Mouse (Mus musculus) E14TG2a.4 (cell line): ENCODE measurements around the gene Cygb.
A peak's percentile ranks its signal among the peaks of the same experiment; 100 is the strongest.

ENCODE experiments used
- H3K27me3 ChIP-seq: 2 replicates; pipeline ENCODE4 v1.6.1; 2014; ENCODE audit warnings: low read length, control low read depth; ENCODE audit not compliant: insufficient read depth
- H3K36me3 ChIP-seq: 2 replicates; pipeline ENCODE4 v1.6.1; 2014; ENCODE audit warnings: low read length, control low read depth; ENCODE audit not compliant: insufficient read depth
- H3K4me1 ChIP-seq: replicated peaks from 2 replicates; pipeline ENCODE4 v1.6.1; 2014; ENCODE audit warnings: low read depth, low read length, control low read depth
- H3K4me3 ChIP-seq: replicated peaks from 2 replicates; pipeline ENCODE4 v1.5.1; 2014; ENCODE audit warnings: mild to moderate bottlenecking, low read length
- H3K9me3 ChIP-seq: 2 replicates; pipeline ENCODE4 v1.6.1; 2014; ENCODE audit warnings: low read length, control low read depth
- CTCF ChIP-seq: conservative IDR thresholded peaks from 2 replicates; pipeline ENCODE4 v1.5.1; 2014; ENCODE audit warnings: low read length
- NANOG ChIP-seq: IDR thresholded peaks from 2 replicates; pipeline ENCODE4 v1.6.1; 2014; ENCODE audit warnings: borderline replicate concordance, low read length, mixed read lengths
- POU5F1 ChIP-seq: IDR thresholded peaks from 2 replicates; pipeline ENCODE4 v1.6.1; 2014; ENCODE audit warnings: low read length, borderline replicate concordance

The Cygb gene

DNA sequence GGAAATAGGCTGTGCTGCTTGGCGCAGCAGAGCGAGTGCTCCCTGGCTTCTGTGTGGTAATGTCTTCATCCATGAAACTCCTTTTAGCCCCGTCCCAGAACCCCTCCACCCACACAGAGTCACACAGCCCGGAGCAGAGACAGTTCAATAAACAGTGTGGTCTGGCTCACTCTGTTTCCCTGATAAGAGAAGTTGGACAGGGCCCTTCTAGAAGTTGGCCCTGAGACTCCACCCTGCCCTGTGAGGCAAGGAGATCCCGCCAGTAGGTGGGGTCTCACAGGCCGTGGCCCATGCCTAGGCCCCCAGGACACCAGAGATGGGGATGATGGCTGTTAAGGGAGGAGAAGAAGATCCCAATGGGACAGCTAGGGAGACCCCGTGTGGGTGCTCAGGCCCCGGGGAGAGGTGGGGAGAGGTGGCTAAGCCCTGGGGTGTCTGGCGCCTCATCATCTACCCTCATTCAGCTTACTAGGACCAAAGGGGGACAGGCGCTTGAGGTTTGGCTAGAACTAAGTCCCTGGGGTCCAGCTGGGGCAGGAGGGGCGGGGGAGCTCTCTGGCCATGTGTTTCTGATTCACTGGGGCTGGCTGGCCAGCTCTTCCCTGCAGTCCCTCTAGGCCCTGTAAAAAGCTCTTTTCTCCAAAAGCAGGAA lies 6.6 kb downstream of the Cygb start:
- TF ChIP-seq NANOG (no peak), CTCF (no peak), POU5F1 (no peak)
- Histone ChIP-seq H3K36me3 (no peaks in the 10 kb centered on the region), H3K9me3 (no peaks in the 10 kb centered on the region), H3K27me3 (peaks cover 74% of the 10 kb centered on the region), H3K4me3 (no peak overlapping the region), H3K4me1 (peaks cover 82% of the 10 kb centered on the region)

DNA sequence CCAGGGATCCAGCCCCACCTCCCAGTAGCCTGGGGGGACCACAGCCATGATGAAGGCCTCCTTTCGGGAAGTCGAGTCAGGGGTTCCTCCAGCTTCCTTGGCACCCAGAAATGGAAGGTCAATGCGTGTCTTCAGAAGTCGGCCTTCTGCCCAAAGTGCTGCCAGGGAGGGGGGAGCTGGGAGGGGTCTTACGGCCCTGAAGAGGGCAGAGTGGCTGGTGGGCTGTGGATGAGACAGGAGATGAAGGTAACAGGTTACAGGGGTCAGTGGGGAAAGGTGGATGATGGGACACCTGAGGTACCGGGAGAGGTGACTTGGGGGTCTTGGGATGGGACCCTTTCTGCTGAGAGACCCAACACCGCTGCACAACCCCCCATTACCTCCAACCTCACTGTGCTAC lies 7.3 kb downstream of the Cygb start:
- Histone ChIP-seq H3K27me3 (peaks cover 69% of the 10 kb centered on the region), H3K36me3 (no peaks in the 10 kb centered on the region), H3K4me1 (peaks cover 75% of the 10 kb centered on the region), H3K9me3 (no peaks in the 10 kb centered on the region), H3K4me3 (no peak overlapping the region; the same call in 1 of the 2 replicates)
- TF ChIP-seq NANOG (no peak), CTCF (no peak), POU5F1 (no peak)

DNA sequence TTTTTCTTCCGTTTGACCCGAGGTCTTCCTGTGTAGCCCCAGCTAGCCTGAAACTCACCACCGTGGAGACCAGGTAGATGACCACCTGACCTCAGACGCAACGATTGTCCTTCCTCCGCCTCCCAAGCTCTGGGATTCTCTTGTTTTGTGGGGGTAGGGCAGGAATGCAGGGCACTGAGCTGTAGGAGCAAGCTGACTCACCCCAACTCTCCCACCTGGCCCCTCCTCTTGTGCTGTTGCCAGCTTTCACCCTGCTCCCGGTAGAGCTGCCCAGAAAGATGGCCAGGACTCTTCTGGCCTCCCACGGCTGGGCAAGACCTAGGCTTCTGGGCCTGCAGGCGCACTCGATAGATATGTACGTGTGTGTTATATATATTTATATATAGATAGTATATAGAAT lies 8.0 kb downstream of the Cygb start:
- Histone ChIP-seq H3K36me3 (no peaks in the 10 kb centered on the region), H3K4me1 (peaks cover 69% of the 10 kb centered on the region), H3K9me3 (no peaks in the 10 kb centered on the region), H3K4me3 (no peak overlapping the region), H3K27me3 (peaks cover 65% of the 10 kb centered on the region)
- TF ChIP-seq NANOG, result no peak
- TF ChIP-seq POU5F1, result no peak
- TF ChIP-seq CTCF, result no peak

DNA sequence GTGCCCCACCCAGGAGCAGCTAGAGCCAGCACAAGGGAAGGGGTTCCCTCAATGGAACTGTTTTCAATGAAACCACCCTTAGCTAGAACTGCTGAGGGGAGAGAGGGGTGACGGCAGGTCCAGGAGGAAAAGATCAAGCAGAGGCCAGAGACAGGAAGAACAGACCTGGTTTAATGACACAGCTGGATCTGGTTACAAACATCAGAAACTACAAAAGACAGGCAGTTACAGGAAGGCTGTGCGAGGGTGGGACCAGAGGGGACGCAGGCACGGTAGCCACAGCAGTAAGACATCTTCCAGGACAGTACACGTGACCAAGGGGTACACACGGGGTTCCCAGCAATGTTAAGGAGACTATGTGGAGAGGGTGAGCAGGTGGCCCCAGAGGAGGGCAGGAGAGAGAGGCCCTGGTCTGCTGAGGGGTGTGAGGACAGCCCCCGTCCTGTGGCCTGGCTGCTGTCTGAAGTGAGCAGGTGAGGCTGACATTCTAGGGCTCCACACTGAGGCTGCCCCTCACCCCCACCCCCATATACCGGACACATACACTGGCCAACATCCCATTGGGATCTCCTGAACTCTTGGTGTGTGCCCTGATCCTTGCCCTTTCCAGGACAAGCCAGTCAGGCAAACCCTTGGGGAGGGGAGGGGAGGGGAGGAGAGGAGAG lies 8.5 kb downstream of the Cygb start:
- no peaks in the 10 kb centered on the region for H3K36me3 ChIP-seq
- H3K4me1 ChIP-seq, result peaks cover 68% of the 10 kb centered on the region
- H3K4me3 ChIP-seq, result no peak overlapping the region
- TF ChIP-seq CTCF (no peak), NANOG (no peak), POU5F1 (no peak)
- H3K27me3 ChIP-seq, result peaks cover 60% of the 10 kb centered on the region
- no peaks in the 10 kb centered on the region for H3K9me3 ChIP-seq

DNA sequence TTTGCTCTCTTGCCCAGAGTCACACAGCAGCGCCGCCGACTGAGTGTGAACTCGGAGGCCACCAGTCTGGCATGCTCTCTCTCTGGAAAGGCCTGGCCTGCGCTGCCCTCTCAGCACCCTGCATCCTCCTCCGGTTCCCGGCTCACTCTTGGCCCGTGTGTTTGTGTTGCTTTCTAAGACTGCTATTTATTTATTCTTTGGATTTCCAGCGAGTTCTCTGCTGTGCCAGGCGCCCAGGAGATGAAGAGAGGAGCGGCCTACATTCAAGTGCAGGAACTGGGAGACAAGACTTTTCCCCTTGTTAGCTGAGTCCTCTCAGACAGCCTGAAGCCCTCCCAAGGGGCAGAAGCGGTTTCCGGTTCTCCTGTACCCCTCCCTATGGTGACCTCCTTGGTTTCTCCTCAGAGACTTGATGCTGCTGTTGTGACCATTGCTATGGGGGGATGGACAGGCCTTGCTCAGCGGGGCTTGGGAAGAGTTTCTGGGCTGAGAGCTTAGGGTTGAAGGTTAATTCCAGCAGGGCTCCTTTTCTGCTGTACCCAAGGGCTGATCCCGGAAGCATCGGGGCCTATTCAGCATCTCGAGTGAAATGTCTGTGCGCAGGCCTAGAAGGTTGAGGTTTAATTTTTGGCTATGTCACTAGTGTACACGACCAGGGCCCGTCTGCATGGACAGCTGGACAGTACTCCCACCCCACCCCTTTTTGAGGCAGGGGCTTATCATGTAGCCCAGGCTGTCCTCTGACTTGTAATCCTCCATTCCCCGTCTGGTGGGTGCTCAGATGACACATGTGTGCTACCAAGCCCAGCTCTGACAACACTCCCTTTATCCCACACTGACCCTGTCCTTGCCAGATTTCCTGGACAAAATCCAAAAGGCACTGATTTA lies 9.6 kb downstream of the Cygb start:
- Histone ChIP-seq H3K4me3 (peak overlapping the region; percentile 46), H3K27me3 (peaks cover 50% of the 10 kb centered on the region), H3K36me3 (no peaks in the 10 kb centered on the region), H3K4me1 (peaks cover 63% of the 10 kb centered on the region), H3K9me3 (no peaks in the 10 kb centered on the region)
- TF ChIP-seq NANOG (no peak), POU5F1 (no peak), CTCF (no peak)

DNA sequence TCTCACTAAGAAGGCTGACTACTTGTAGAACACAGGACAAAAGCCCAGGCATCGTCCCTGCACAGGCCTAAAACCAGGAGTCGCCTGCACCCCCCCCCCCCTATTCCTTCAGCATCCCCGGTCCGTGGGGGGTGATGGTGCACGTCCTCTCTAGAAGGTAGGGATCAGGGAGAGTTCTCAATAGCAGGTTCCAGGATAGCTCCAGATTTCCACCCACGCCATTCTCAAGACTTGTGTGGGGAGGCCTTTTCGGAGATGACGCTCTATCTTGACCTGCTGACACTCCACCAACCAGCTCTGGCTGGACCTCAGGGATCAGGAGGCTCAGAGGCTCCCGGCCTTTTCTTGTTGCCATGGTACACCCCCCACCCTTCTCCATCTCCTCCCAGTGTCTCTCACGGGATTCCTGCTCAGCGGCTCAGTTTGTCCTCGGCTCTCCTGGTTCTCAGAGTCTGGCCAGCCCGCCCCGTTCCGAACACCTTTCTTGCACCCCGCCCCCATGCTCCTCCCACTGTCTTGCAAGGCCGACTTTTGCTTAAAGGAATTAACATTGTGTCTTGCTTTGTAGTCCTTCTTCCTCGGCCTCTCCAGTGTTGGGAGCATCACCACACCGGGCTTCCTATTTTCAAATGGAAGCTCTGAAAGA lies 10.4 kb downstream of the Cygb start:
- Histone ChIP-seq H3K4me3 (peak overlapping the region; percentile 46), H3K27me3 (peaks cover 44% of the 10 kb centered on the region; the same call in 1 of the 2 replicates), H3K9me3 (no peaks in the 10 kb centered on the region), H3K4me1 (peaks cover 56% of the 10 kb centered on the region), H3K36me3 (no peaks in the 10 kb centered on the region)
- no peak for TF ChIP-seq CTCF
- TF ChIP-seq NANOG, result no peak
- TF ChIP-seq POU5F1, result no peak

DNA sequence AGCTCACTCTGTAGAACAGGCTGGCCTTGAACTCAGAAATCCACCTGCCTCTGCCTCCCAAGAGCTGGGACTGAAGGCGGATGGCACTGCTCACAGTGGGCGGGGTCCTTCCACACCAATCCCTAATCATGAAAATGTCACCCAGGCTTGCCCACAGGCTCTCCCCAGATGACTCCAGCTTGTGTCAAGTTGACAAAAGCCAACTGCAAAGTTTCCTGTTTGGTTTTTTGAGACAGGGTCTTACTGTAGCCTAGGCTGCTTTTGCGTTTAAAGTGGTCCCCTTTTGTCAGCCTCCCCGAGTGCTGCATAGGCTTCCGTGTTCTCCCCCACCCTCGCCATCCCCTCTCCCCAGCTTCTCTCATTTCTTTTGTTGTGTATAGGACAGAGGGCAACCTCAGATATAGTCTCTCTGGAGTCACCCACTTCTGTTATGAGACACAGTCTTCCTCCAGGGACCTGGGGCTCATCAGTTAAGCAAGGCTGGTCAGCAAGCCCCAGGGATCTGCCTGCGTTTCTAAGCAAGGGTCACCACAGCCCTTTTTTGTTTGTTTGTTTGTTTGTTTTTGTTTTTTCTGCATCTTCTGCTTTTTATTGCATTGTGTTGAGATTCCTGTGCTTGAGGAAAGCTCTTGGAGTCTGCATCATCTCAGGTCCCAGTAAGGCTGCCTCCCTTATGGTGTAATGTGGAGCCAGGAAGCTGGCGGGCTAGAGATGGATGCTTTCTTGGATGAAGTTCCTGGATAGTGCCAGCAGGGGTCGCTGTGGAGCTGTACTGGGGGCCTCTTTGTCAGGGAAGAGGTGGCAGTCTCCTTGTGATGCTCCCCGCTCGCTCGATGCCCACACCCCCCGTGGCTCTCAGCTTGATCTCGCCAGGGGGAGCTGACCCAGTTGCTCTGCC lies 11.2 kb downstream of the Cygb start:
- Histone ChIP-seq H3K4me3 (peak overlapping the region; percentile 46), H3K4me1 (peaks cover 48% of the 10 kb centered on the region), H3K9me3 (no peaks in the 10 kb centered on the region), H3K36me3 (no peaks in the 10 kb centered on the region), H3K27me3 (peaks cover 38% of the 10 kb centered on the region; the same call in 1 of the 2 replicates)
- peak; percentile 90 for TF ChIP-seq CTCF
- no peak for TF ChIP-seq NANOG
